Mouse (Mus musculus) hindbrain, embryonic 13.5 days (tissue): ENCODE results near the gene Taf15. TPM values are rescaled to one million over a fixed set of nuclear protein-coding genes. Genes with fewer than 3 reads are reported as not detected.

Experiments
- ATAC-seq: fragments of 200-750 bp; cut with Nextera tagmentation; 2 replicates; pipeline ENCODE4 v1.8.0; 2017; ENCODE audit warnings: moderate TSS enrichment; ENCODE audit not compliant: low FRiP score
- H3K27ac ChIP-seq: fragments of 300-500 bp; sonication (generic); 2 replicates; pipeline ENCODE4 v1.5.1; 2015; ENCODE audit warnings: inconsistent platforms, mild to moderate bottlenecking, moderate library complexity
- H3K27me3 ChIP-seq: fragments of 300-500 bp; sonication (generic); 2 replicates; pipeline ENCODE4 v1.6.1; 2015; ENCODE audit warnings: mild to moderate bottlenecking, inconsistent platforms
- H3K36me3 ChIP-seq: fragments of 300-500 bp; sonication (generic); 2 replicates; pipeline ENCODE4 v1.6.1; 2015; ENCODE audit warnings: mild to moderate bottlenecking, inconsistent platforms
- H3K4me1 ChIP-seq: fragments of 300-500 bp; sonication (generic); replicated peaks from 2 replicates; pipeline ENCODE4 v1.6.1; 2015; ENCODE audit warnings: inconsistent platforms
- H3K4me2 ChIP-seq: fragments of 300-500 bp; sonication (generic); 2 replicates; pipeline ENCODE4 v1.6.1; 2015; ENCODE audit warnings: inconsistent platforms, mild to moderate bottlenecking, moderate library complexity
- H3K4me3 ChIP-seq: fragments of 300-500 bp; sonication (generic); 2 replicates; pipeline ENCODE4 v1.5.1; 2015; ENCODE audit warnings: mild to moderate bottlenecking, inconsistent platforms
- H3K9ac ChIP-seq: fragments of 300-500 bp; sonication (generic); 2 replicates; pipeline ENCODE4 v1.6.1; 2015; ENCODE audit warnings: mild to moderate bottlenecking, inconsistent platforms
- H3K9me3 ChIP-seq: fragments of 300-500 bp; sonication (generic); 2 replicates; pipeline ENCODE4 v1.6.1; 2016; ENCODE audit warnings: inconsistent platforms
- WGBS: fragments of 180-500 bp; shearing (Covaris S2); methylation state at CpG from one replicate; pipeline ENCODE4 v1.1.7; 2015; 5-methylcytosine and 5-hydroxymethylcytosine counted together
- polyA plus RNA-seq: library from polyadenylated mRNA; unstranded; fragments of >200 nt; fragmentation: Nextera tagmentation; extraction: Ambion mirVana; gene quantifications from 2 replicates; pipeline ENCODE4 v1.2.1, GENCODE M21; 2015

The Taf15 gene
- polyA plus RNA-seq, 1 experiment from 2014 or later = 16.4 TPM

GRCm38 (mm10) chr11:83445001-83445400 is 27.9 kb upstream of the Taf15 start:
- ATAC-seq = no peak
- peak overlapping the region; percentile 19 for H3K4me3 ChIP-seq
- H3K27me3 ChIP-seq = peaks cover 62% of the 10 kb centered on the region
- peak overlapping the region; percentile 46; the same call in 1 of the 2 replicates for H3K9ac ChIP-seq
- 28% methylated on average over 19 of the region's 19 CpGs for WGBS
- no peaks in the 10 kb centered on the region for H3K36me3 ChIP-seq
- peak overlapping the region; percentile 38 for H3K4me2 ChIP-seq
- no peaks in the 10 kb centered on the region for H3K9me3 ChIP-seq
- H3K27ac ChIP-seq = no peak overlapping the region
- H3K4me1 ChIP-seq = peaks cover 37% of the 10 kb centered on the region

GRCm38 (mm10) chr11:83447612-83448011 is 25.3 kb upstream of the Taf15 start:
- Histone ChIP-seq H3K4me2 (no peak overlapping the region), H3K27me3 (peaks cover 44% of the 10 kb centered on the region), H3K9me3 (no peaks in the 10 kb centered on the region), H3K4me1 (peaks cover 27% of the 10 kb centered on the region), H3K36me3 (no peaks in the 10 kb centered on the region), H3K27ac (peak overlapping the region; percentile 30; the same call in 1 of the 2 replicates), H3K9ac (peak overlapping the region; percentile 5; the same call in 1 of the 2 replicates), H3K4me3 (no peak overlapping the region)
- 68% methylated on average over 10 of the region's 10 CpGs for WGBS
- ATAC-seq = no peak

- no peak for ATAC-seq
- peaks cover 38% of the 10 kb centered on the region for H3K27me3 ChIP-seq
- no peak overlapping the region for H3K9ac ChIP-seq
- H3K4me2 ChIP-seq = no peak overlapping the region
- WGBS = 35% methylated on average over 16 of the region's 16 CpGs
- H3K4me3 ChIP-seq = no peak overlapping the region
- H3K36me3 ChIP-seq = no peaks in the 10 kb centered on the region
- H3K9me3 ChIP-seq = no peaks in the 10 kb centered on the region
- H3K4me1 ChIP-seq = peaks cover 25% of the 10 kb centered on the region
- peak overlapping the region; percentile 32; the same call in 1 of the 2 replicates for H3K27ac ChIP-seq
Observed at GRCm38 (mm10) chr11:83448021-83448926, 24.6 kb upstream of the Taf15 start.

- peaks cover 32% of the 10 kb centered on the region for H3K27me3 ChIP-seq
- H3K36me3 ChIP-seq = no peaks in the 10 kb centered on the region
- H3K4me2 ChIP-seq = no peak overlapping the region
- no peak overlapping the region for H3K9ac ChIP-seq
- H3K9me3 ChIP-seq = no peaks in the 10 kb centered on the region
- H3K4me3 ChIP-seq = no peak overlapping the region
- peaks cover 25% of the 10 kb centered on the region for H3K4me1 ChIP-seq
- no peak; the same call in 1 of the 2 replicates for ATAC-seq
- H3K27ac ChIP-seq = 0 out of 2 replicates have a peak overlapping the region, but pooled peaks have one; percentile 32
Observed at GRCm38 (mm10) chr11:83448927-83449236, 24.0 kb upstream of the Taf15 start.

GRCm38 (mm10) chr11:83449298-83449697 is 23.6 kb upstream of the Taf15 start:
- Histone ChIP-seq H3K4me2 (no peak overlapping the region), H3K9ac (no peak overlapping the region), H3K36me3 (no peaks in the 10 kb centered on the region), H3K4me1 (peaks cover 25% of the 10 kb centered on the region), H3K4me3 (no peak overlapping the region), H3K27ac (0 out of 2 replicates have a peak overlapping the region, but pooled peaks have one; percentile 32), H3K9me3 (no peaks in the 10 kb centered on the region), H3K27me3 (peaks cover 28% of the 10 kb centered on the region)
- WGBS = 63% methylated on average over 4 of the region's 4 CpGs
- ATAC-seq = no peak

GRCm38 (mm10) chr11:83450550-83450949 is 22.3 kb upstream of the Taf15 start:
- peaks cover 24% of the 10 kb centered on the region for H3K4me1 ChIP-seq
- no peaks in the 10 kb centered on the region for H3K9me3 ChIP-seq
- H3K4me3 ChIP-seq = no peak overlapping the region
- 65% methylated on average over 1 of the region's 1 CpGs for WGBS
- H3K4me2 ChIP-seq = no peak overlapping the region
- peaks cover 15% of the 10 kb centered on the region for H3K27me3 ChIP-seq
- H3K36me3 ChIP-seq = no peaks in the 10 kb centered on the region
- H3K9ac ChIP-seq = no peak overlapping the region
- H3K27ac ChIP-seq = no peak overlapping the region
- ATAC-seq = no peak

GRCm38 (mm10) chr11:83451281-83451680 is 21.6 kb upstream of the Taf15 start:
- ATAC-seq = no peak
- H3K4me3 ChIP-seq = no peak overlapping the region
- no peaks in the 10 kb centered on the region for H3K9me3 ChIP-seq
- WGBS = 88% methylated on average over 10 of the region's 10 CpGs
- H3K36me3 ChIP-seq = no peaks in the 10 kb centered on the region
- H3K9ac ChIP-seq = no peak overlapping the region
- peaks cover 24% of the 10 kb centered on the region for H3K4me1 ChIP-seq
- no peak overlapping the region for H3K27ac ChIP-seq
- H3K4me2 ChIP-seq = no peak overlapping the region
- H3K27me3 ChIP-seq = peaks cover 8% of the 10 kb centered on the region; the same call in 1 of the 2 replicates

GRCm38 (mm10) chr11:83454548-83454947 is 18.3 kb upstream of the Taf15 start:
- no peak for ATAC-seq
- Histone ChIP-seq H3K27ac (no peak overlapping the region), H3K4me1 (peaks cover 16% of the 10 kb centered on the region), H3K27me3 (no peaks in the 10 kb centered on the region), H3K36me3 (no peaks in the 10 kb centered on the region), H3K9me3 (no peaks in the 10 kb centered on the region), H3K4me2 (no peak overlapping the region), H3K9ac (no peak overlapping the region), H3K4me3 (no peak overlapping the region)
- 26% methylated on average over 4 of the region's 4 CpGs for WGBS

- ATAC-seq = no peak
- H3K4me2 ChIP-seq = no peak overlapping the region
- H3K27me3 ChIP-seq = peaks cover 9% of the 10 kb centered on the region
- H3K4me3 ChIP-seq = no peak overlapping the region
- no peak overlapping the region for H3K9ac ChIP-seq
- no peaks in the 10 kb centered on the region for H3K9me3 ChIP-seq
- peaks cover 16% of the 10 kb centered on the region for H3K4me1 ChIP-seq
- H3K36me3 ChIP-seq = no peaks in the 10 kb centered on the region
- WGBS = 77% methylated on average over 3 of the region's 3 CpGs
- H3K27ac ChIP-seq = no peak overlapping the region
Observed at GRCm38 (mm10) chr11:83455608-83456007, 17.3 kb upstream of the Taf15 start.

GRCm38 (mm10) chr11:83457257-83457656 is 15.6 kb upstream of the Taf15 start:
- peak overlapping the region; percentile 2; the same call in 1 of the 2 replicates for H3K27ac ChIP-seq
- no peak overlapping the region for H3K4me2 ChIP-seq
- no peak overlapping the region for H3K9ac ChIP-seq
- no peaks in the 10 kb centered on the region for H3K36me3 ChIP-seq
- H3K4me1 ChIP-seq = peaks cover 18% of the 10 kb centered on the region
- H3K9me3 ChIP-seq = no peaks in the 10 kb centered on the region
- H3K27me3 ChIP-seq = peaks cover 25% of the 10 kb centered on the region
- 44% methylated on average over 7 of the region's 7 CpGs for WGBS
- H3K4me3 ChIP-seq = no peak overlapping the region
- no peak for ATAC-seq

GRCm38 (mm10) chr11:83457912-83458601 is 14.8 kb upstream of the Taf15 start:
- Histone ChIP-seq H3K4me3 (no peak overlapping the region), H3K4me2 (no peak overlapping the region), H3K27me3 (peaks cover 33% of the 10 kb centered on the region), H3K9me3 (no peaks in the 10 kb centered on the region), H3K4me1 (peaks cover 26% of the 10 kb centered on the region), H3K27ac (no peak overlapping the region), H3K9ac (no peak overlapping the region), H3K36me3 (no peaks in the 10 kb centered on the region)
- no peak for ATAC-seq
- 65% methylated on average over 9 of the region's 9 CpGs for WGBS

GRCm38 (mm10) chr11:83461462-83462027 is 11.3 kb upstream of the Taf15 start:
- WGBS = 68% methylated on average over 10 of the region's 10 CpGs
- no peaks in the 10 kb centered on the region for H3K36me3 ChIP-seq
- H3K4me3 ChIP-seq = no peak overlapping the region
- H3K4me2 ChIP-seq = peak overlapping the region; percentile 97; the same call in 1 of the 2 replicates
- H3K4me1 ChIP-seq = peaks cover 33% of the 10 kb centered on the region
- peaks cover 57% of the 10 kb centered on the region for H3K27me3 ChIP-seq
- H3K9me3 ChIP-seq = no peaks in the 10 kb centered on the region
- H3K9ac ChIP-seq = 0 out of 2 replicates have a peak overlapping the region, but pooled peaks have one; percentile 6
- H3K27ac ChIP-seq = no peak overlapping the region
- no peak for ATAC-seq
